Mouse (Mus musculus) kidney, adult 2 months (tissue): ENCODE data around the gene Tc2n.

Experiments
- CTCF ChIP-seq: fragments of 200-500 bp; conservative IDR thresholded peaks from 2 replicates; pipeline ENCODE4 v1.5.1; 2011; ENCODE audit warnings: low read depth, mild to moderate bottlenecking, control low read depth, low read length, moderate library complexity, mixed read lengths; ENCODE audit not compliant: insufficient read depth, insufficient read length
- POLR2A ChIP-seq: fragments of 200-500 bp; IDR thresholded peaks from one replicate; pipeline ENCODE4 v1.6.1; 2011; ENCODE audit warnings: low read depth, low read length, control low read depth

DNA sequence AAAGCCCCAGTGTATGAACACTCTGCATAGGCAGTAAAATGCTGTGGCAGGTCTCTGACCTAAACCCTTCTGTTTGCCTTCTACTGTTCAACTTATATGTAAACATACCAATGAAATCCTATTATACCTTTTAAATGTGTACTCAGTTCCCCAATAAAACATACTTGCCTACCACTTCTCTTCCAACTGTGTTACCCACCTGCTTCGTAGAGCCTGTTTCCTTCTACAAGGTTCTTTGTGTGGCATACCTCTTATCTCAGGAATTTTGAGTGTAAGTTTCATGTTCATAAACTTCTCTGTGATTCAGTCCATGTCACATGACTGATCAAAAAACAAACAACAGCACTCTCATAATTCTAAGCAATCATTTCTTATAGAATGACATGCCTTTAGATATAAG, 85.2 kb downstream of the Tc2n start:
- TF ChIP-seq CTCF (no peak), POLR2A (no peak)
